Mouse (Mus musculus) left cerebral cortex, adult 8-10 months (tissue): Measurements from ENCODE around the gene Arid5b. TPM values are rescaled to one million over a fixed set of nuclear protein-coding genes. Genes with fewer than 3 reads are reported as not detected.
"Not testable (repeated sequence)": the region's sequence is repeated elsewhere in the genome, so short reads cannot be mapped to it uniquely, and the experiment has no call there.

ENCODE experiments used
- DNase-seq, 2 experiments: peaks; one replicate each; pipeline ENCODE4 v3.0.0; 2022; ENCODE audit warnings: low spot score in 2 of 2
- total RNA-seq, 4 experiments: library from RNA; stranded (reverse); gene quantifications; 2 replicates each; pipeline ENCODE4 v1.2.4; 2022

The Arid5b gene
- total RNA-seq, 4 experiments from 2014 or later = 25.1 to 30.5 (median 26.5) TPM

DNA sequence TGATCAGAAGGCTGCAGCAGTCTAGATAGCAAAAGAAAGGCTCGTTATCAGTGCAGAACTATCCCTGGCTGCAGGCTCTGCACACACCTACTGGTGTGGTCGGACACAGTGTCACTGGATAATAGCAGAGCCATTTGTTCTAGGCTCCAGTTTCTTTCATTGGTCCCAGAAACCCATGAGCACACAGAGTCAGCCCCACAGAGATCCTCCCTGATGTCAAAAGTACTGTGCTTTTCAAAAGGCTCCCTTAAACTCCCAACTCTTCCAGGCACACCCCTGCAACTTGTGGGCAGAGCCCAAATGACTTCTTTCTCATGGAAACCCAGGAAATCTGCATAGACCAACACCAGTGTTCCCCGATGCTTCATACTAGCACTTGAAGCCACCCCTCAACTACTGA lies 163.6 kb downstream of the Arid5b start:
- DNase-seq = no peak

DNA sequence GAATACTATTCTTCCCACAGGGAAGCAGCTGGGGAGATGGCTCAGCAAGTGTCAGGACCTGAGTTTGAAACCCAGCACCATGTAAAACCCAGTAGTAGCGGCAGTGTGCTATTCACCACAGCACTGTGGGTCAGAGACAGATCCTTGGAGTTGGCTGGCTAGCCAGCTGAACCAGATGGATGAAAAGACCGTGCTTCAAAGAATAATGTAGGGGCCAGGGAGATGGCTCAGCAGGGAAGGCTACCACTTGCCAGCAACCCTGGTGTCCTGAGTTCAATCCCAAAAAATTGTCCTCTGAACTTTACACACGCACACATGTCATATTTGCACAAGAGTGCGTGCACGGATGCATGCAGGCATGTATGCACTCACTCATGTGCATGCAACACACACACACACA lies 164.9 kb downstream of the Arid5b start:
- DNase-seq = no peak

DNA sequence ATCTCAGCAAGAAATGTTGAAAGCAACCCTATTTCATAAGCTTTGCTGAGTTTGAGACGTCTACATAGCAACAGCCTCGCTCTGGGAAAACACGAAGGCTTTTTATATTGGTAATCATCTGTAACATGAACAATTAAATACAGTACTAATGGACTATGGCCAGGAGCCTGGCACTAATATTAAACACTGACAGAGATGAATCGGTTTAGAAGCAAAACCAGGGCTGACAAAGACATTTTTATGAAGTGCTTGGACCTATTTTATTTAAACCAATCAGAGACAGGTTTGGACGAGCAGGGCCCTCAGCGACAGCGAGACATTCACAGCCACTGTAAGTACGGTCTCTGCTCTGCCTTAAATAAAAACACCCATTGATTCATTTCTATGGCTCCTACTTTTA lies 165.6 kb downstream of the Arid5b start:
- no peak for DNase-seq

DNA sequence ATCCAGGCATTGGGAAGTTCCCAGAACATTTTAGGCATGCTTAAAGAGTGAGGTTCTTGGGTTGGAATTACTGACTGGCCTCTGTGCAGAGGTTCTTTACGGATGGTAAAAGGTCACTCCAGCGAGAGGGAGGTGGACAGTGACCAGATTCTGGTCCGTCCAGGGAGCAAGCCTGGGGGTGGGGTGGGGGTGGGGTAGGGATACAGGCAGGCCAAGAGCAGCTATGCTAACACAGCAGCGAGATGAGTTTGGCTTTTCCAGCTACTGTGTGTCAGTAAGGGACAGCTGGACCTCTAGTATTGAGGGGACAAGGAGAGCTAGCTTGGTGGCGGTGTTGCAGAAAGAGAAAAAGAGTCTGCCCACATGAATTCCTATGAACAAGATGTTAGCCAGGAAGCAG lies 167.9 kb downstream of the Arid5b start:
- DNase-seq = no peak

- DNase-seq = no peak
These were observed 168.4 kb downstream of the Arid5b start for GRCm38 (mm10) chr10:68110182-68110581.

- DNase-seq = no peak
These were observed 168.9 kb downstream of the Arid5b start for GRCm38 (mm10) chr10:68109651-68110050.

DNA sequence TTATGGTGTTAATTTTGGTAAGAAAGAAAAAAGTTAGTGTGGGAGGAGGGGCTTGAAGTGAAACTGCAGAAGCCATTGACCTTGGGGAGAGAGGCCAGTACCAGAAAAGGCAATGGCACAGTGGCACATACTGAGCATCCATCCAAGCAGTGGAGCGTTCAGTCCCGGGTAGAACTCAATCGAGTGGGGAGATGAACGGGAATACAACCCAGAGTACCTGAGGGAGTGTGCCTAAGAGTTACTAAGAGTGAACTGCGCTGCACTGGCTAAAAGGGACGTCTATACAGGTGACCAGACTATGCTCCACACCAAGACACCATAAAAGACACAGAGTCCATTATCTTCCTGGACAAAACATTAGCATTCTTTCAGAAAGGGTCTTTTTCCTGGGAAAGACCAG lies 170.8 kb downstream of the Arid5b start:
- no peak for DNase-seq

DNA sequence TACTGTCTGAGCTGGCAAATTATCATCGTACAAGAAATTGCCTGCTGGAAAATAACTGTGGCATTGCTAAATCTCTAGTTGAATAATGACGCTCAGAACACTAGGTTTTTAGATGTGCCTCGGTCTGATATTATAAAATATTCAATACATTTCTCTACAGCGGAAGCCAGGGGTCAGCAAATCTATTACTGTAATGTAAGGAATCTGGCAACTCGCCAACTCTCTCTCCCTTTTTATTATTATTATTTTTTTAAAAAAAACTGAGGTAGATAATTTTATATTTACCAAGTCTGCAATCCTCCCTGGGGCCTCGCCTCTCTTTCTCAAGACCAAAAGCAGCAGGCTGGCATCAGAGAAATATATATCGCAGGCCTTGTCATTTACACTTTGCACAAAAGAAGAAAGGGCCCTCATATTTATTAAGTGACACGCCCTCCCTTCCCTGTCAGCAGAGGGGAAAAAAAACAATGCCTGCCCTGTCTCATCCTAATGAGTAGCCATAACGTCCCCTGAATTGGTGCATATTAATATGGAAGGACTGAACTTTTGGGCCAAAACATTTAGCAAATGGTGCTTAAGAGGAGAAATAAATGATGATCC lies 172.1 kb downstream of the Arid5b start:
- no peak for DNase-seq

DNA sequence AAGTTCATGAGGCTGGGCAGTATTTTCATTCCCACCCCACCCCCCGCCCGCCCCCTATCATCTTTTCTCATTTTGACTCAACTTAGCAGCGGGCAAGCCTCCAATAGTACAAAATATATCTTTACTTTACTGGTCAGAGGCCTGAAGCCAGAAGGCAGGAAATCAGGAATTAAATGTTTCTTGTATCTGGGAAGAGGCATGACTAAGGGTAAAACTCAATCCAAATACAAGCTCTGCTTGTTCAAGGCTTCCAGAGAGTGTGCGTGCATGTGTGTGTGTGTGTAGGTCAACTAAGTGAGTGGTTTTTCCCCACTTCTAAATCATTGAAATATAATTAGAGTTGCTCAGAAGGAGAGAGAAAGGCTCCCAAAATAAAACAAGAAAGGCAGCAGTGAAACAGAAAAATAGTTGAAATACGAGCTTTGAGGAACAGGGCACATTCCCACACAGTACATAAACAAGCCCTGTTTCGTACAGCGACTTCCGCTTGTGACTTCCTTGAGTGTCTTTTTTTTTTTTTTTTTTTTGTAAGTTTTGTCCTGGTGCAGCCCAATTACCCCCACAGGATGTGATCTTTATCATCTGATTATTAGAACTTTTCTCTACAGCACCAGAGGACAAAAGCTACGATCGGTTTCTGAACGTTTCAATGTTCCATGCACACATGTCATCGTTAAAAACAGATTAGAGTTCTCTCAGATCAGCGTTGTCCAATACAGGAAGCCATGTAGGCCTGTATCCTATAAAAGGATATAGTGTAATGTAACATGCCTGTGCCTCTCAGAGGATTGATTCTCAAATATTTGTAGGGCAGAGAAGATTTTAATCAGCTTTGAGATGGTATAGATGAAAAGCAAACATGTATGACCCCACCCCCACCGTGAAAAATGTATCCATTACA lies 173.4 kb downstream of the Arid5b start:
- no peak for DNase-seq

- DNase-seq = no peak
These were observed 174.1 kb downstream of the Arid5b start for GRCm38 (mm10) chr10:68104481-68104880.

DNA sequence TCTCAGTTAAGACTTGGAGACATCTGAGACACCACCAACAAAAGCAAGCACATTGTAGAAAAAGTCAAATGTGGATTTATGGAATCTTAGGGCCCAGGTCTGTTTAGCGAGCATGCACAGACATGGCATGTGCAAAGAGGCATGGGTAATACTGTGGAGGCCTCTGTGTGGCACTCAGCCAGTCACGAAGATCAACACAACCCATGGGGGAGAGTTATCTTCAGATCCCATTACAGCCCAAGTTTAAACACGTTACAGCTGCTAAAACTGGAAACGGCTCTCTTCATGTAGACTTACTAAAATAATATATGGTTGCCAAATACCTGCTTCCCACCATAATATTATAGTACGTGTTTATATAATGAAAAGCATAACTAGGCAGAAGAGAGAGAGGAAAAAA lies 174.6 kb downstream of the Arid5b start:
- no peak for DNase-seq

GRCm38 (mm10) chr10:68103078-68103855 lies 175.3 kb downstream of the Arid5b start:
- no peak for DNase-seq

DNA sequence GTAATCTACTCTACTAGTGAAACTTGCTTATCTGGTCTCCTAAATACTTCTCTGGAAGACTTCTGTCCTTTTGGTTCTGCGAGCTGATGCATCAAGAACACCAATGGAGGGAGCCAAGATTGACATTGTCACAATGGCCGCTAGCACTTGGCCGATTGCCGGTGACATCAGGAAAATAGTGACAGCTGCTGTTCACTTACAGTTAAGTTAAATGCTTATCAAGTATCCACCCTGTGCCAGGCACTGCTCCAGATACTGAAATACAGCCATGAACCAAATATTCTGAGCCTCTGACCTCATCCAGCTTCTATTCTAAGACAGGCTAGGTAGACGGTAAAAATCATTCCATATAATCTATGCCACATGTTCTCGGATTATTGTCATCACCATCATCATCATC lies 176.0 kb downstream of the Arid5b start:
- no peak for DNase-seq

DNA sequence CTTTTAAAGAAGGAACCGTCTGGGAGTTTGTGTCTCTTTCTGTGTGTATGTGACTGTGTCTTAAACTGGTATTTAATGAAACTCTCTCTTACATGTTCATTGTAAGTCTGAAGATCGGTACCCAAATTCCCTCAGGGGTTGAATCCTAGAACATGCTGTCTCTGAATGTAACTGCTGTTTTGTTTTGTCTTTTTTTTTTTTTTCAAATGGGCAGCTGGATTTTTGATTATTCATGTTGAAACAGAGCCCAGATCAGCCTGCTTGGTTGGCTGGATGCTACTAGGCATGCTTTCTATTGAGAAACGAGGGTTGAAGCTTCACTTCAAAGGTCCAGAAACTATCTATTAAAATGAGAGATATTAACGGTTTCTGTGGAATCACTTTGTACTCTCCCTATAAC lies 177.3 kb downstream of the Arid5b start:
- DNase-seq = no peak

- DNase-seq = no peak
These were observed 178.0 kb downstream of the Arid5b start for GRCm38 (mm10) chr10:68100506-68100905.

DNA sequence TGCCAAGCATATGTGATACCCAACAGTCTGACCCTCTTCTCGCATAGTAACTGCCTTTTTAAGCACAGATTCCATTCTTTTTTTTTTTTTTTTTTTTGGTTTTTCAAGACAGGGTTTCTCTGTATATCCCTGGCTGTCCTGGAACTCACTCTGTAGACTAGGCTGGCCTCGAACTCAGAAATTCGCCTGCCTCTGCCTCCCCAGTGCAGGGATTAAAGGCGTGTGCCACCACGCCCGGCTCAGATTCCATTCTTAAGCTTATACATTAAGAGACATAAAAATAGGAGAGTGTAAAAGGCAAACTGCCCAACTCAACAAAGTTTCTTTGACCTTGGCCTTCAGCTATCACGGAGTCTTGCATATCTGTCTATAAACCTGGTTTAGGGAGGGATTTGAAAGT lies 178.7 kb downstream of the Arid5b start:
- DNase-seq = not testable (repeated sequence)

GRCm38 (mm10) chr10:68097821-68098675 lies 180.5 kb downstream of the Arid5b start:
- DNase-seq = no peak

- no peak for DNase-seq
These were observed 182.1 kb downstream of the Arid5b start for GRCm38 (mm10) chr10:68096395-68096794.

DNA sequence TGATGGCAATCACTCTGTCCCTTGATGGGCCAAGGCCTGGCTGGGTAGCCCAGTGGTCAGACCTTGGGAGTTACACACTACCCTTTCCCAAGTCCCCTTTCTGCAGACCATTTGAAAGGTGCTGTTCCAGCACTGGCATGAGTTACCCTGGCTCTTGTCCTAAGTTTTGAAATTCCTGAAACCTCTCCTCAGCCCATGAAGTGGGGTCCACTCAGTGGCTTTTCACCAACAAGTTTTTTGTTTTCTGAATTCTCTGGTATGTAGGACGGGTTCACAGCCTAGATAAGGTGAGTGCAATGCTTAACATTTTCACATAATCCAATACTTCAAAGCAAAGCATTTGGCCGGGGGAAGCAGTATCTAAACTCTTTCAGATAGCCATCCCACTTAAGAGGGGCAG lies 183.4 kb downstream of the Arid5b start:
- no peak for DNase-seq

DNA sequence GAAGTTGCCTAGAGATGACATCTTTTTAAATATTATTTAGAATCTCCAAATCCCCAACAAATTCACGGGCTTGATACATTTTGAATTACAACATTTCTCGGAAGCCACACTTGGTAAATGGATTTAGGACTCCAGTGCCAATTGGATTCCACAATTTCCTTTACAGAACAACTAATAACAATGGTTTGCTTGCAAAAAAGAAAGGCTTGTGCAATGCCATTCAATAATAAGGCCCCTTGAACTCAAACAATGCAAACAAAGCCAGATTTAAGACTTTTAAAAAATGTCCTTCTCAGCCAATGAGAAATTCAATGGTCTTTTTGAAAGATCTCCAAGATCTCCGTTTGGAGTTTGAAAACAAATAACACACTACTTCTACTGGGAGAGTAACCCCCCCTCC lies 185.0 kb downstream of the Arid5b start:
- no peak for DNase-seq

DNA sequence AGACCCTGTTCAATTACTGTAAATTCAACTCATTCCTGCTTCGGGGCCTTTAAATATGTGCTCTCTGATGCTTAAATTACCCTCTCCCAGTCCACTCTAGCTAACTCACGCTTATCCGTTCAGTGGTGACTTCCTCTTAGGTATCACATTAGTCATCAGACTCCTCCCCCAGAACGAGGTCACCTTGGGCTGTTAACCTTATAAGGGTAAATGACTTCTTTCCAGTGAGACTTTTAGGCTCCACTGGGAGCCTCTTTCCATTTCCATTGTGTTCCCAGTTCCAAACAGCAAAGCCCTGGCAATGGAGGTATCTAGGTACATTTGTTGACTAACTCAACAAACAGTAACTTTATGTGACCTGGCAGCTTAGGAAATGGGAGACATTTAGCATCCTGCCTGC lies 186.7 kb downstream of the Arid5b start:
- DNase-seq = no peak
